In genomic region chr8:70234781-70235128, GRCm38 (mm10) we compare ENCODE assay signal across 9 mouse cellular contexts. TPM values are rescaled to one million over a fixed set of nuclear protein-coding genes. Genes with fewer than 3 reads are reported as not detected.
DNase-seq lines count a peak whose midpoint lies in the region; ATAC-seq and TF ChIP-seq lines count a peak whose summit lies in the region.
"Had no signal": no experiment of that assay in that cellular context is flagged by ENCODE, and none has a peak within 500 bp of the region (broad histone marks: within the 10 kb centered on the region; RNA-seq: fewer than 3 reads in every experiment).

No protein-coding gene starts in this region.

- peak overlapping the region; percentile 91 for H3K9ac ChIP-seq in hindbrain, embryonic 13.5 days
- peak overlapping the region; percentile 89 for H3K9ac ChIP-seq in midbrain, embryonic 13.5 days (replicated peaks)

- H3K4me3 ChIP-seq in kidney, adult 2 months (ENCODE audit: insufficient read depth, low read depth, low read length) = peak overlapping the region; percentile 63
- H3K4me3 ChIP-seq in bone marrow macrophage, adult 2 months (ENCODE audit: insufficient read depth, low read length) = peak overlapping the region; percentile 63
- H3K4me3 ChIP-seq in hindbrain, embryonic 13.5 days = peak overlapping the region; percentile 83
- peak overlapping the region; percentile 78 for H3K4me3 ChIP-seq in midbrain, embryonic 13.5 days (replicated peaks)

- TF ChIP-seq CTCF in kidney, adult 2 months (conservative IDR thresholded peaks at IDR 0.05; ENCODE audit: insufficient read depth, insufficient read length, low read depth, low read length) = no peak
- no peak for TF ChIP-seq CTCF in bone marrow macrophage, adult 2 months (IDR thresholded peaks at IDR 0.05; ENCODE audit: low read depth, low read length)

- H3K4me2 ChIP-seq in hindbrain, embryonic 13.5 days = peak overlapping the region; percentile 83
- peak overlapping the region; percentile 91 for H3K4me2 ChIP-seq in midbrain, embryonic 13.5 days (replicated peaks)

- no peaks in the 10 kb centered on the region; the same call in 1 of the 2 replicates for H3K36me3 ChIP-seq in kidney, adult 2 months (ENCODE audit: control insufficient read depth, insufficient read depth, low read length)
- H3K36me3 ChIP-seq in hindbrain, embryonic 13.5 days = peaks cover 46% of the 10 kb centered on the region
- H3K36me3 ChIP-seq in midbrain, embryonic 13.5 days = peaks cover 48% of the 10 kb centered on the region

- no peak for TF ChIP-seq POLR2A in kidney, adult 2 months (IDR thresholded peaks at IDR 0.05; ENCODE audit: low read depth, low read length)
- no peak for TF ChIP-seq POLR2A in bone marrow macrophage, adult 2 months (IDR thresholded peaks at IDR 0.05; ENCODE audit: borderline replicate concordance, low read depth, low read length)

- H3K27ac ChIP-seq in kidney, adult 2 months (ENCODE audit: insufficient read depth, low read depth, low read length) = no peak overlapping the region
- H3K27ac ChIP-seq in bone marrow macrophage, adult 2 months (ENCODE audit: insufficient read depth, low read depth, low read length) = peak overlapping the region; percentile 38; the same call in 1 of the 2 replicates
- H3K27ac ChIP-seq in hindbrain, embryonic 13.5 days = peak overlapping the region; percentile 96
- peak overlapping the region; percentile 94 for H3K27ac ChIP-seq in midbrain, embryonic 13.5 days

- ATAC-seq in hindbrain, embryonic 13.5 days (ENCODE audit: low FRiP score) = no peak; the same call in 1 of the 2 replicates
- ATAC-seq in midbrain, embryonic 13.5 days = no peak
- ATAC-seq in cerebellum, adult (ENCODE audit: insufficient number of reproducible peaks, low FRiP score, low TSS enrichment) = no peak

- H3K27me3 ChIP-seq in kidney, adult 2 months (replicated peaks; ENCODE audit: control insufficient read depth, insufficient read depth, low read length) = no peaks in the 10 kb centered on the region
- no peaks in the 10 kb centered on the region for H3K27me3 ChIP-seq in hindbrain, embryonic 13.5 days
- no peaks in the 10 kb centered on the region for H3K27me3 ChIP-seq in midbrain, embryonic 13.5 days
- H3K27me3 ChIP-seq: Patski had no signal

- no peak for DNase-seq in kidney, adult 2 months
- no peak for DNase-seq in kidney, postnatal 25 days
- no peak for DNase-seq in cerebellum, postnatal 4 days (ENCODE audit: low spot score in 2 of 2)
- no peak for DNase-seq in gastrocnemius, adult 18-20 months (ENCODE audit: low spot score)

- 0% methylated on average over 15 of the region's 15 CpGs for WGBS in kidney, adult 2 months
- WGBS in hindbrain, embryonic 13.5 days = 0% methylated on average over 15 of the region's 15 CpGs
- 0% methylated on average over 15 of the region's 15 CpGs for WGBS in midbrain, embryonic 13.5 days

- H3K4me1 ChIP-seq in kidney, adult 2 months (ENCODE audit: control insufficient read depth, insufficient read depth, low read length) = peaks cover 7% of the 10 kb centered on the region; the same call in 1 of the 2 replicates
- peaks cover 8% of the 10 kb centered on the region for H3K4me1 ChIP-seq in bone marrow macrophage, adult 2 months (ENCODE audit: control insufficient read depth, insufficient read depth, low read length)
- H3K4me1 ChIP-seq in hindbrain, embryonic 13.5 days (replicated peaks) = peaks cover 51% of the 10 kb centered on the region
- H3K4me1 ChIP-seq in midbrain, embryonic 13.5 days (replicated peaks) = peaks cover 41% of the 10 kb centered on the region

- no peaks in the 10 kb centered on the region for H3K9me3 ChIP-seq in hindbrain, embryonic 13.5 days
- H3K9me3 ChIP-seq in midbrain, embryonic 13.5 days = no peaks in the 10 kb centered on the region

RNA-seq across cellular contexts. Expression of gene Armc6, which starts 0.5 kb away (rescaled TPM):
- 14.2 and 14.4 TPM in 2 replicates for polyA plus RNA-seq in kidney, adult 2 months (2012; rRNA removed)
- 5.0 and 6.6 TPM in 2 replicates for polyA plus RNA-seq in bone marrow macrophage, adult 2 months (2012; ENCODE audit: insufficient read depth, insufficient read length, missing spikeins)
- polyA plus RNA-seq in hindbrain, embryonic 13.5 days (2015; fragmentation: Nextera tagmentation; extraction: Ambion mirVana) = 79.1 and 89.7 TPM in 2 replicates
- 74.2 and 77.6 TPM in 2 replicates for polyA plus RNA-seq in midbrain, embryonic 13.5 days (2015; fragmentation: Nextera tagmentation; extraction: Ambion mirVana)
- 1 to 10 TPM; 6.9 to 7.9 TPM for total RNA-seq in gastrocnemius, adult 18-20 months (2021)

RNA-seq across cellular contexts. Expression of gene Sugp2, which starts 0.7 kb away (rescaled TPM):
- polyA plus RNA-seq in kidney, adult 2 months (2012; rRNA removed) = 18.9 and 20.2 TPM in 2 replicates
- polyA plus RNA-seq in bone marrow macrophage, adult 2 months (2012; ENCODE audit: insufficient read depth, insufficient read length, missing spikeins) = 24.3 and 26.5 TPM in 2 replicates
- 72.1 and 81.8 TPM in 2 replicates for polyA plus RNA-seq in hindbrain, embryonic 13.5 days (2015; fragmentation: Nextera tagmentation; extraction: Ambion mirVana)
- 84.2 and 86.0 TPM in 2 replicates for polyA plus RNA-seq in midbrain, embryonic 13.5 days (2015; fragmentation: Nextera tagmentation; extraction: Ambion mirVana)
- 10 to 100 TPM; 37.4 to 49.4 TPM for total RNA-seq in gastrocnemius, adult 18-20 months (2021)

RNA-seq across cellular contexts. Expression of gene Slc25a42, which starts 22.6 kb away (rescaled TPM):
- 129 and 132 TPM in 2 replicates for polyA plus RNA-seq in kidney, adult 2 months (2012; rRNA removed)
- polyA plus RNA-seq in bone marrow macrophage, adult 2 months (2012; ENCODE audit: insufficient read depth, insufficient read length, missing spikeins) = 2.9 and 3.8 TPM in 2 replicates
- 5.3 and 5.4 TPM in 2 replicates for polyA plus RNA-seq in hindbrain, embryonic 13.5 days (2015; fragmentation: Nextera tagmentation; extraction: Ambion mirVana)
- 4.3 and 4.4 TPM in 2 replicates for polyA plus RNA-seq in midbrain, embryonic 13.5 days (2015; fragmentation: Nextera tagmentation; extraction: Ambion mirVana)
- 10 to 100 TPM; 26.7 to 31.1 TPM for total RNA-seq in gastrocnemius, adult 18-20 months (2021)

RNA-seq across cellular contexts. Expression of gene Homer3, which starts 47.9 kb away (rescaled TPM):
- 22.4 and 23.7 TPM in 2 replicates for polyA plus RNA-seq in kidney, adult 2 months (2012; rRNA removed)
- 27.4 and 29.3 TPM in 2 replicates for polyA plus RNA-seq in bone marrow macrophage, adult 2 months (2012; ENCODE audit: insufficient read depth, insufficient read length, missing spikeins)
- polyA plus RNA-seq in hindbrain, embryonic 13.5 days (2015; fragmentation: Nextera tagmentation; extraction: Ambion mirVana) = 47.0 TPM in 2 replicates
- polyA plus RNA-seq in midbrain, embryonic 13.5 days (2015; fragmentation: Nextera tagmentation; extraction: Ambion mirVana) = 57.7 and 61.5 TPM in 2 replicates
- total RNA-seq in gastrocnemius, adult 18-20 months (2021) = 1 to 10 TPM; 2.9 to 3.8 TPM

Comparison
In these comparisons a context has a peak if more than half of its experiments do, and no peak if none do; other contexts are left out.
1. RNA of gene Slc25a42, which starts 22.6 kb away (polyA plus RNA-seq): 129 to 132 TPM in kidney, adult 2 months; 5.3 to 5.4 TPM in hindbrain, embryonic 13.5 days, 4.3 to 4.4 TPM in midbrain, embryonic 13.5 days and 2.9 to 3.8 TPM in bone marrow macrophage, adult 2 months; every median in the first group is over 10 times any median in the second.
2. Peak in every context shown above with its lines, with median percentiles within 50 percentile points of each other: H3K4me3 ChIP-seq.